Mouse (Mus musculus) lung, adult 2 months (tissue): ENCODE measurements around the gene Myo7a. TPM values are rescaled to one million over a fixed set of nuclear protein-coding genes. Genes with fewer than 3 reads are reported as not detected.

Experiments used
- DNase-seq: peaks from one replicate; pipeline ENCODE4 v3.0.0; 2022
- H3K4me1 ChIP-seq: fragments of 200-500 bp; 2 replicates; pipeline ENCODE4 v1.6.1; 2011; ENCODE audit warnings: low read length; ENCODE audit not compliant: control insufficient read depth, insufficient read depth
- H3K4me3 ChIP-seq: fragments of 200-500 bp; replicated peaks from 2 replicates; pipeline ENCODE3; 2011; ENCODE audit warnings: low read depth, mild to moderate bottlenecking, control low read depth, low read length; ENCODE audit errors: extremely low read depth
- CTCF ChIP-seq: fragments of 200-500 bp; IDR thresholded peaks from 2 replicates; pipeline ENCODE4 v1.5.1; 2011; ENCODE audit warnings: mild to moderate bottlenecking, low read length, control low read depth; ENCODE audit not compliant: insufficient read depth
- POLR2A ChIP-seq: fragments of 200-500 bp; IDR thresholded peaks from 2 replicates; pipeline ENCODE4 v1.6.1; 2011; ENCODE audit warnings: low read depth, mild to moderate bottlenecking, control low read depth, low read length, borderline replicate concordance; ENCODE audit errors: extremely low read depth
- WGBS: fragments of 180-500 bp; shearing (Covaris S2); methylation state at CpG from one replicate; pipeline ENCODE4 v1.1.7; 2018; 5-methylcytosine and 5-hydroxymethylcytosine counted together
- polyA plus RNA-seq: library from polyadenylated mRNA; depleted of rRNA; stranded (reverse); fragments of >200 nt; gene quantifications from 2 replicates; pipeline ENCODE4 v1.2.3, GENCODE M21; 2012

Myo7a gene
- polyA plus RNA-seq, 1 experiment: 30.8 TPM

GRCm38 (mm10) chr7:98104481-98105435 is 14.6 kb downstream of the Myo7a start:
- Histone ChIP-seq H3K4me3 (no peak overlapping the region), H3K4me1 (peaks cover 16% of the 10 kb centered on the region)
- TF ChIP-seq POLR2A: peak; percentile 48; the same call in 1 of the 2 replicates
- TF ChIP-seq CTCF: no peak
- 50% methylated on average over 16 of the region's 16 CpGs for WGBS
- no peak for DNase-seq

GRCm38 (mm10) chr7:98103942-98104292 is 15.4 kb downstream of the Myo7a start:
- TF ChIP-seq POLR2A: no peak
- no peak for TF ChIP-seq CTCF
- no peak for DNase-seq
- Histone ChIP-seq H3K4me3 (no peak overlapping the region), H3K4me1 (peaks cover 16% of the 10 kb centered on the region)
- 60% methylated on average over 5 of the region's 5 CpGs for WGBS

GRCm38 (mm10) chr7:98103002-98103941 is 16.1 kb downstream of the Myo7a start:
- peak; percentile 60 for TF ChIP-seq CTCF
- TF ChIP-seq POLR2A: no peak
- H3K4me3 ChIP-seq: peak overlapping the region; percentile 54
- peak; percentile 81 for DNase-seq
- peaks cover 16% of the 10 kb centered on the region for H3K4me1 ChIP-seq
- 9% methylated on average over 22 of the region's 26 CpGs for WGBS

- Histone ChIP-seq H3K4me1 (peaks cover 16% of the 10 kb centered on the region), H3K4me3 (no peak overlapping the region)
- TF ChIP-seq CTCF (no peak), POLR2A (no peak)
- 95% methylated on average over 11 of the region's 11 CpGs for WGBS
- no peak for DNase-seq
These were observed 16.8 kb downstream of the Myo7a start for GRCm38 (mm10) chr7:98102488-98102887.

- no peak overlapping the region for H3K4me3 ChIP-seq
- no peak for DNase-seq
- 95% methylated on average over 8 of the region's 8 CpGs for WGBS
- H3K4me1 ChIP-seq: no peaks in the 10 kb centered on the region
- TF ChIP-seq CTCF (no peak), POLR2A (no peak)
These were observed 21.8 kb downstream of the Myo7a start for GRCm38 (mm10) chr7:98097557-98097956.

- DNase-seq: no peak
- no peak overlapping the region for H3K4me3 ChIP-seq
- 95% methylated on average over 4 of the region's 4 CpGs for WGBS
- no peaks in the 10 kb centered on the region for H3K4me1 ChIP-seq
- TF ChIP-seq POLR2A (no peak), CTCF (no peak)
These were observed 23.5 kb downstream of the Myo7a start for GRCm38 (mm10) chr7:98095852-98096251.

- Histone ChIP-seq H3K4me3 (no peak overlapping the region), H3K4me1 (peaks cover 16% of the 10 kb centered on the region)
- TF ChIP-seq CTCF: peak; percentile 79
- TF ChIP-seq POLR2A: no peak
- 38% methylated on average over 2 of the region's 2 CpGs for WGBS
- no peak for DNase-seq
These were observed 33.0 kb downstream of the Myo7a start for GRCm38 (mm10) chr7:98086346-98086745.

- peaks cover 16% of the 10 kb centered on the region for H3K4me1 ChIP-seq
- DNase-seq: no peak
- 39% methylated on average over 7 of the region's 7 CpGs for WGBS
- no peak overlapping the region for H3K4me3 ChIP-seq
- TF ChIP-seq POLR2A (peak; percentile 21; the same call in 1 of the 2 replicates), CTCF (no peak)
These were observed 34.0 kb downstream of the Myo7a start for GRCm38 (mm10) chr7:98085314-98085713.
